Mouse (Mus musculus) MEL (cell line): ENCODE results near the gene Ccpg1. TPM values are rescaled to one million over a fixed set of nuclear protein-coding genes. Genes with fewer than 3 reads are reported as not detected.

ENCODE experiments used
- DNase-seq: peaks from one replicate; pipeline ENCODE4 v3.0.0; 2011; ENCODE audit warnings: low read depth, low spot score
- H3K27ac ChIP-seq: 2 replicates; pipeline ENCODE4 v1.5.1; 2012; ENCODE audit warnings: low read depth, mild to moderate bottlenecking, control low read depth, low read length, moderate library complexity; ENCODE audit not compliant: control insufficient read depth
- H3K27me3 ChIP-seq, 2 experiments: fragments of 150-350 bp in 1 of 2; sonication (generic) in 1 of 2; 2 replicates each; pipeline ENCODE4 v1.6.1; 2012; ENCODE audit warnings: low read length in 2 of 2, mild to moderate bottlenecking in 2 of 2, improper control_type of control experiment in 1 of 2, moderate library complexity in 1 of 2; ENCODE audit not compliant: insufficient read depth in 2 of 2, control insufficient read depth in 1 of 2
- H3K36me3 ChIP-seq, 2 experiments: 2 replicates each; pipeline ENCODE4 v1.6.1; 2012 to 2014; ENCODE audit warnings: low read length in 2 of 2, improper control_type of control experiment in 1 of 2, inconsistent platforms in 1 of 2, mild to moderate bottlenecking in 1 of 2; ENCODE audit not compliant: insufficient read depth in 2 of 2, control insufficient read depth in 1 of 2
- H3K4me1 ChIP-seq, 2 experiments: fragments of 150-350 bp in 1 of 2; sonication (generic) in 1 of 2; 2 replicates each; pipeline ENCODE4 v1.6.1; 2012; ENCODE audit warnings: low read length in 2 of 2, improper control_type of control experiment in 1 of 2, mild to moderate bottlenecking in 1 of 2; ENCODE audit not compliant: insufficient read depth in 2 of 2, control insufficient read depth in 1 of 2
- H3K4me3 ChIP-seq, 2 experiments: fragments of 150-350 bp in 1 of 2; sonication (generic) in 1 of 2; 2 replicates each; pipeline ENCODE4 v1.5.1; 2012; ENCODE audit warnings: low read depth in 2 of 2, low read length in 2 of 2, mild to moderate bottlenecking in 2 of 2, moderate library complexity in 2 of 2, control low read depth in 1 of 2, improper control_type of control experiment in 1 of 2; ENCODE audit not compliant: control insufficient read depth in 1 of 2, insufficient read depth in 1 of 2
- H3K79me2 ChIP-seq: 2 replicates; pipeline ENCODE4 v1.6.1; 2012; ENCODE audit warnings: mild to moderate bottlenecking, low read length, moderate library complexity; ENCODE audit not compliant: control insufficient read depth, poor library complexity, insufficient read depth
- H3K9ac ChIP-seq: 2 replicates; pipeline ENCODE4 v1.6.1; 2012; ENCODE audit warnings: low read depth, mild to moderate bottlenecking, control low read depth, low read length, moderate library complexity; ENCODE audit not compliant: control insufficient read depth, poor library complexity, severe bottlenecking
- H3K9me3 ChIP-seq: fragments of 150-350 bp; sonication (generic); replicated peaks from 2 replicates; pipeline ENCODE4 v1.6.1; 2012; ENCODE audit warnings: mild to moderate bottlenecking, low read length, improper control_type of control experiment, moderate library complexity; ENCODE audit not compliant: insufficient read depth
- ELF1 ChIP-seq: IDR thresholded peaks from 2 replicates; pipeline ENCODE4 v1.6.1; 2014; ENCODE audit warnings: low read depth, mild to moderate bottlenecking, inconsistent platforms, low read length, improper control_type of control experiment, moderate library complexity
- ETS1 ChIP-seq: IDR thresholded peaks from 2 replicates; pipeline ENCODE4 v1.6.1; 2012; ENCODE audit warnings: low read depth, mild to moderate bottlenecking, inconsistent platforms, low read length, improper control_type of control experiment, moderate library complexity
- HCFC1 ChIP-seq: IDR thresholded peaks from 2 replicates; pipeline ENCODE4 v1.6.1; 2012; ENCODE audit warnings: low read depth, mild to moderate bottlenecking, inconsistent platforms, low read length, improper control_type of control experiment, moderate library complexity
- JUND ChIP-seq: IDR thresholded peaks from 2 replicates; pipeline ENCODE4 v1.6.1; 2011; ENCODE audit warnings: low read depth, mild to moderate bottlenecking, improper control_type of control experiment, low read length
- KAT2A ChIP-seq: conservative IDR thresholded peaks from 2 replicates; pipeline ENCODE4 v1.6.1; 2012; ENCODE audit warnings: low read depth, low read length, improper control_type of control experiment, inconsistent platforms
- MAFK ChIP-seq: IDR thresholded peaks from 2 replicates; pipeline ENCODE4 v1.6.1; 2011; ENCODE audit warnings: low read depth, mild to moderate bottlenecking, low read length, improper control_type of control experiment, borderline replicate concordance
- MAX ChIP-seq: IDR thresholded peaks from 2 replicates; pipeline ENCODE4 v1.6.1; 2011; ENCODE audit warnings: low read length, improper control_type of control experiment
- MAZ ChIP-seq: IDR thresholded peaks from 2 replicates; pipeline ENCODE4 v1.6.1; 2012; ENCODE audit warnings: low read depth, mild to moderate bottlenecking, inconsistent platforms, low read length, improper control_type of control experiment
- MXI1 ChIP-seq: IDR thresholded peaks from 2 replicates; pipeline ENCODE4 v1.6.1; 2011; ENCODE audit warnings: mild to moderate bottlenecking, low read depth, low read length, improper control_type of control experiment
- MYC ChIP-seq: IDR thresholded peaks from 2 replicates; pipeline ENCODE4 v1.6.1; 2011; ENCODE audit warnings: low read depth, mild to moderate bottlenecking, low read length, improper control_type of control experiment, moderate library complexity
- NELFE ChIP-seq: IDR thresholded peaks from 2 replicates; pipeline ENCODE4 v1.6.1; 2011; ENCODE audit warnings: low read depth, low read length, improper control_type of control experiment
- NRF1 ChIP-seq: IDR thresholded peaks from 2 replicates; pipeline ENCODE4 v1.6.1; 2014; ENCODE audit warnings: low read depth, mild to moderate bottlenecking, inconsistent platforms, low read length, improper control_type of control experiment, moderate library complexity; ENCODE audit not compliant: poor library complexity, insufficient read depth, severe bottlenecking
- POLR2A ChIP-seq, 2 experiments: IDR thresholded peaks; 2 replicates each; pipeline ENCODE4 v1.6.1; 2011 to 2012; ENCODE audit warnings: low read length in 2 of 2, mild to moderate bottlenecking in 2 of 2, control low read depth in 1 of 2, improper control_type of control experiment in 1 of 2, low read depth in 1 of 2, moderate library complexity in 1 of 2; ENCODE audit not compliant: control insufficient read depth in 1 of 2, insufficient read depth in 1 of 2, poor library complexity in 1 of 2
- POLR2AphosphoS2 ChIP-seq: IDR thresholded peaks from 2 replicates; pipeline ENCODE4 v1.6.1; 2011; ENCODE audit warnings: low read length, improper control_type of control experiment
- POLR2AphosphoS5 ChIP-seq: IDR thresholded peaks from 2 replicates; pipeline ENCODE4 v1.6.1; 2012; ENCODE audit warnings: low read depth, borderline replicate concordance, mild to moderate bottlenecking, inconsistent platforms, low read length, moderate library complexity, mixed read lengths
- RAD21 ChIP-seq: IDR thresholded peaks from 2 replicates; pipeline ENCODE4 v1.6.1; 2011; ENCODE audit warnings: mild to moderate bottlenecking, low read depth, low read length, improper control_type of control experiment
- SIN3A ChIP-seq: IDR thresholded peaks from 2 replicates; pipeline ENCODE4 v1.6.1; 2012; ENCODE audit warnings: low read length, improper control_type of control experiment, inconsistent platforms
- SMC3 ChIP-seq: IDR thresholded peaks from 2 replicates; pipeline ENCODE4 v1.6.1; 2011; ENCODE audit warnings: low read depth, low read length, improper control_type of control experiment
- TBP ChIP-seq: IDR thresholded peaks from 2 replicates; pipeline ENCODE4 v1.8.0; 2011; ENCODE audit warnings: low read depth, low read length, improper control_type of control experiment
- TCF12 ChIP-seq: IDR thresholded peaks from 2 replicates; pipeline ENCODE4 v1.6.1; 2014; ENCODE audit warnings: low read depth, mild to moderate bottlenecking, inconsistent platforms, low read length, improper control_type of control experiment, moderate library complexity
- UBTF ChIP-seq: IDR thresholded peaks from 2 replicates; pipeline ENCODE4 v1.6.1; 2012; ENCODE audit warnings: low read depth, mild to moderate bottlenecking, inconsistent platforms, low read length, improper control_type of control experiment, moderate library complexity, borderline replicate concordance; ENCODE audit not compliant: insufficient read depth
- USF1 ChIP-seq: IDR thresholded peaks from 2 replicates; pipeline ENCODE4 v1.6.1; 2014; ENCODE audit warnings: low read depth, mild to moderate bottlenecking, inconsistent platforms, low read length, improper control_type of control experiment, moderate library complexity
- ZC3H11A ChIP-seq: IDR thresholded peaks from 2 replicates; pipeline ENCODE4 v1.6.1; 2012; ENCODE audit warnings: low read depth, mild to moderate bottlenecking, inconsistent platforms, low read length, improper control_type of control experiment
- ZNF384 ChIP-seq: IDR thresholded peaks from 2 replicates; pipeline ENCODE4 v1.6.1; 2012; ENCODE audit warnings: low read depth, mild to moderate bottlenecking, inconsistent platforms, low read length, improper control_type of control experiment
- polyA plus RNA-seq, 2 experiments: library from polyadenylated mRNA; stranded (reverse) in 1 of 2; unstranded in 1 of 2; fragments of >175 nt in 1 of 2; fragments of >200 nt in 1 of 2; gene quantifications; 2 replicates each; pipeline versions ENCODE4 v1.2.1 to v1.2.4; 2012; ENCODE audit warnings: low replicate concordance in 2 of 2, low read depth in 1 of 2; ENCODE audit not compliant: insufficient read length in 2 of 2, insufficient read depth in 1 of 2, missing spikeins in 1 of 2
- total RNA-seq: library from RNA; depleted of rRNA; stranded (reverse); fragments of 300-350 nt; gene quantifications from 2 replicates; pipeline ENCODE4 v1.2.3, GENCODE M21; 2012; rRNA removed

Gene Ccpg1
- total RNA-seq (2.1 and 2.9 TPM in 2 replicates), polyA plus RNA-seq (10 to 100 TPM in 1 of 2 experiments, not detected in 1; 12.5 TPM)

DNA sequence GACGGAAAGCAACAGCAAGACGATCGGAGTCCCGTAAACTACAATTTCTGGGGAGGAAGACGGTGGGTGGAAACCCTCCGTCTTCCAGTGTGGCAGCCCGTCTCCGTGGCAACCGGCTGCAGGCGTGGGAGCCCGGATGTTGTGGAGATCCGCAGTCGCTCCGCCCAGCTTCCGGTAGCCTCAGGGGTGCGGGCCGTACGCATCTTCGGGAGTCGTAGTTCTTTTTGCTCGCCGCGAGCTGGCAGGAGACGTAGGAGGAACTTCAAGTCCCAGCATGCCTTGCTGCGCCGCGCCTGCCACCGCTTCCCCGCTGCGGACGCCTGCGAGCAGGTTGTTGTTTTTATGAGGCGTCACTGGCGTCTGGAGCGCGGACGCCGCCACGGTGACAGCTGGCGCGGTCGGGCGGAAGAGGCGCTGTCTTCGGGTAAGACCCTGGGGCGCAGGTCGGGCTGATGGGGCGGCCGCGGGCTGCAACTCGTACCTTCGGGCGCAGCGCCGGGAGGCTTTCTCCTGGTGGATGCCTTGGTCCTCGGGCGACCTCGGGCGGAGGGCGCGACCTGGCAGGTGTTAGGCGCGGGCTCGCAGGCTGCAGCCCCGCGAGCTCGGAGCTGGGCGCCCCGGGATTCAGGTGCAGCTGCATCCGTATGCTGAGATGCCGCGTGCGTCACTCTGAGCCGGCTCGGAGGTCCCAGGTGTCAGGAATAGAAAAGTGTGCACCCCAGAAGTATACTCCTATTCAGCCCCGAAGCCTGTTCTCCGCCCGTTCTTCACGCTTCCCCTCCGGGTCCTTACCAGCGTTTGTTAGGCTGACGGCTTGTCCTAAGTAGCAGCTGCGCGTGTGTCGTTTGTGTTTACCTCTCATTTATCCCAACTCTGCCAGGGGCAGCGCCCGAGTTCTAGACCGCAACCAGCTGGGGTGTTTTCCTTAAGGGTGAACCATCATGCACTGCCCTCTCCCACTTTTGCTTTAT lies at the start of gene Ccpg1, which contains the start of gene Ccpg1os:
Gene Ccpg1 (plus strand): TSS at position 180 of the 971 bp plus-strand sequence.
Gene Ccpg1os (minus strand): TSS at position 133 of the 971 bp plus-strand sequence.
- Histone ChIP-seq H3K9me3 (no peaks in the 10 kb centered on the region), H3K4me3 (peak within 1 kb of the TSS; percentile 71 to 93), H3K9ac (peak within 1 kb of the TSS; percentile 69)
- peak; percentile 95 for TF ChIP-seq KAT2A
- no peak for TF ChIP-seq POLR2AphosphoS5
- TF ChIP-seq UBTF, result 0 out of 2 replicates have a peak, but pooled peaks have one; percentile 68
- TF ChIP-seq MAZ, result peak; percentile 49; the same call in 1 of the 2 replicates
- TF ChIP-seq HCFC1, result peak; percentile 98
- no peak for TF ChIP-seq RAD21
- TF ChIP-seq MYC, result 0 out of 2 replicates have a peak, but pooled peaks have one; percentile 18
- TF ChIP-seq POLR2A (IDR thresholded peaks at IDR 0.05; ENCODE audit: control insufficient read depth in 1 of 2, insufficient read depth in 1 of 2, low read depth in 1 of 2, low read length in 2 of 2, poor library complexity in 1 of 2), result peak; percentile 50 to 57; a peak in 2 of 4 replicates
- TF ChIP-seq SIN3A, result peak; percentile 97
- TF ChIP-seq MAFK, result no peak
- TF ChIP-seq MXI1, result peak; percentile 87
- TF ChIP-seq ZC3H11A, result no peak
- peak; percentile 32; the same call in 1 of the 2 replicates for TF ChIP-seq TCF12
- peak; percentile 94 for TF ChIP-seq ELF1
- no peak for TF ChIP-seq POLR2AphosphoS2
- peak; percentile 77 for TF ChIP-seq ETS1
- TF ChIP-seq USF1, result no peak
- TF ChIP-seq SMC3, result no peak
- peak; percentile 14; the same call in 1 of the 2 replicates for TF ChIP-seq NELFE
- 0 out of 2 replicates have a peak, but pooled peaks have one; percentile 12 for TF ChIP-seq TBP
- TF ChIP-seq MAX, result peak; percentile 86
- TF ChIP-seq NRF1, result peak; percentile 52
- TF ChIP-seq ZNF384, result no peak
- no peak for TF ChIP-seq JUND
- TF ChIP-seq, all 39 proteins: peak for 15
- DNase-seq, result peak; percentile 99
- Histone ChIP-seq H3K27me3 (no peaks in the 10 kb centered on the region), H3K4me1 (peaks cover 0 to 7% of the 10 kb centered on the region in 2 experiments; a peak in 2 of 4 replicates), H3K27ac (peak within 1 kb of the TSS; percentile 6; the same call in 1 of the 2 replicates), H3K79me2 (no peaks in the 10 kb centered on the region), H3K36me3 (peaks cover 0 to 11% of the 10 kb centered on the region in 2 experiments; a peak in 2 of 4 replicates)
